Mouse (Mus musculus) erythroblast, embryonic 14.5 days (primary cell): ENCODE data around the gene Prss27.

Source experiments
- GATA1 ChIP-seq: IDR thresholded peaks from 2 replicates; pipeline ENCODE4 v1.6.1; 2012; ENCODE audit warnings: low read length, inconsistent platforms, mixed read lengths
- TAL1 ChIP-seq: IDR thresholded peaks from 3 replicates; pipeline ENCODE4 v1.6.1; 2012; ENCODE audit warnings: low read length, inconsistent platforms, mixed read lengths

- TF ChIP-seq TAL1, result no peak
- no peak for TF ChIP-seq GATA1
Observed at GRCm38 (mm10) chr17:24084593-24084992, 46.6 kb downstream of the Prss27 start.
